Mouse (Mus musculus): Measurements from ENCODE around the gene Park7.

Gene Park7

GRCm38 (mm10) chr4:150914290-150914733, at the start of gene Park7, which contains the start of gene Tnfrsf9:
Gene Park7, minus strand, starts transcription at chr4:150914437.
Gene Tnfrsf9, plus strand, starts transcription at chr4:150914562.
- DNase-seq: peak; percentile 97 to 99

- DNase-seq: no peak
Observed at GRCm38 (mm10) chr4:150963711-150964110, 49.5 kb upstream of the Park7 start.

- no peak for DNase-seq
Observed at GRCm38 (mm10) chr4:150962231-150962630, 48.0 kb upstream of the Park7 start.

- DNase-seq: peak; percentile 39 to 55
Observed at GRCm38 (mm10) chr4:150958536-150958935, 44.3 kb upstream of the Park7 start.

GRCm38 (mm10) chr4:150957106-150957458, 42.8 kb upstream of the Park7 start:
- DNase-seq: no peak

- DNase-seq: peak in 1 of 2 experiments; percentile 43
Observed at GRCm38 (mm10) chr4:150956369-150957105, 42.3 kb upstream of the Park7 start.

- no peak for DNase-seq
Observed at GRCm38 (mm10) chr4:150950972-150951371, 36.7 kb upstream of the Park7 start.

GRCm38 (mm10) chr4:150944707-150945106, 30.5 kb upstream of the Park7 start:
- no peak for DNase-seq

- DNase-seq: no peak
Observed at GRCm38 (mm10) chr4:150939991-150940651, 25.9 kb upstream of the Park7 start.

GRCm38 (mm10) chr4:150938063-150938452, 23.8 kb upstream of the Park7 start:
- DNase-seq: no peak

GRCm38 (mm10) chr4:150937293-150938062, 23.2 kb upstream of the Park7 start:
- DNase-seq: peak; percentile 45 to 58

- no peak for DNase-seq
Observed at GRCm38 (mm10) chr4:150933503-150933902, 19.3 kb upstream of the Park7 start.

GRCm38 (mm10) chr4:150927789-150928188, 13.6 kb upstream of the Park7 start:
- no peak for DNase-seq

GRCm38 (mm10) chr4:150926924-150927705, 12.9 kb upstream of the Park7 start:
- no peak for DNase-seq

- peak in 1 of 2 experiments; percentile 38 for DNase-seq
Observed at GRCm38 (mm10) chr4:150925923-150926322, 11.7 kb upstream of the Park7 start.

GRCm38 (mm10) chr4:150924936-150925335, 10.7 kb upstream of the Park7 start:
- no peak for DNase-seq

- no peak for DNase-seq
Observed at GRCm38 (mm10) chr4:150924308-150924707, 10.1 kb upstream of the Park7 start.

- peak in 1 of 2 experiments; percentile 51 for DNase-seq
Observed at GRCm38 (mm10) chr4:150921206-150921605, 7.0 kb upstream of the Park7 start.

- DNase-seq: no peak
Observed at GRCm38 (mm10) chr4:150917336-150918027, 3.2 kb upstream of the Park7 start.

GRCm38 (mm10) chr4:150915181-150915906, 1.1 kb upstream of the Park7 start:
- DNase-seq: no peak

- DNase-seq: no peak
Observed at GRCm38 (mm10) chr4:150913743-150914142, 494 bp downstream of the Park7 start.

Data from kidney, postnatal 4 days (tissue).